Mouse (Mus musculus) small intestine, adult 2 months (tissue): ENCODE measurements around the gene Slc2a8. TPM values are rescaled to one million over a fixed set of nuclear protein-coding genes. Genes with fewer than 3 reads are reported as not detected.

ENCODE experiments used
- H3K27ac ChIP-seq: fragments of 200-500 bp; 2 replicates; pipeline ENCODE4 v1.5.1; 2012; ENCODE audit warnings: low read depth, low read length, control low read depth, inconsistent platforms; ENCODE audit not compliant: insufficient read depth
- H3K27me3 ChIP-seq: fragments of 200-500 bp; 2 replicates; pipeline ENCODE4 v1.6.1; 2012; ENCODE audit warnings: mild to moderate bottlenecking, moderate library complexity, low read length, inconsistent platforms; ENCODE audit not compliant: control insufficient read depth, insufficient read depth
- H3K36me3 ChIP-seq: fragments of 200-500 bp; 2 replicates; pipeline ENCODE4 v1.6.1; 2012; ENCODE audit warnings: mild to moderate bottlenecking, low read length, control low read depth, inconsistent platforms; ENCODE audit not compliant: control insufficient read depth, insufficient read depth
- H3K4me1 ChIP-seq: fragments of 200-500 bp; 2 replicates; pipeline ENCODE4 v1.6.1; 2012; ENCODE audit warnings: low read length, inconsistent platforms, mixed read lengths; ENCODE audit not compliant: control insufficient read depth, insufficient read depth, insufficient read length
- H3K4me3 ChIP-seq: fragments of 200-500 bp; 2 replicates; pipeline ENCODE4 v1.5.1; 2012; ENCODE audit warnings: low read depth, mild to moderate bottlenecking, control low read depth, inconsistent platforms, low read length, moderate library complexity
- CTCF ChIP-seq: fragments of 200-500 bp; IDR thresholded peaks from 2 replicates; pipeline ENCODE4 v1.5.1; 2012; ENCODE audit warnings: low read depth, mild to moderate bottlenecking, control low read depth, inconsistent platforms, low read length, moderate library complexity, mixed read lengths; ENCODE audit not compliant: insufficient replicate concordance, insufficient read length; ENCODE audit errors: extremely low read depth
- POLR2A ChIP-seq: fragments of 200-500 bp; IDR thresholded peaks from 2 replicates; pipeline ENCODE4 v1.6.1; 2012; ENCODE audit warnings: low read depth, mild to moderate bottlenecking, control low read depth, inconsistent platforms, low read length, moderate library complexity
- WGBS: fragments of 180-500 bp; shearing (Covaris S2); methylation state at CpG from one replicate; pipeline ENCODE4 v1.1.7; 2018; 5-methylcytosine and 5-hydroxymethylcytosine counted together
- polyA plus RNA-seq: library from polyadenylated mRNA; depleted of rRNA; stranded (reverse); fragments of >200 nt; gene quantifications from 2 replicates; pipeline ENCODE4 v1.2.3, GENCODE M21; 2012

Slc2a8 gene
- polyA plus RNA-seq, 1 experiment: 46.7 TPM

- Histone ChIP-seq H3K27ac (no peak overlapping the region), H3K4me1 (no peaks in the 10 kb centered on the region), H3K27me3 (no peaks in the 10 kb centered on the region), H3K4me3 (no peak overlapping the region), H3K36me3 (no peaks in the 10 kb centered on the region)
- TF ChIP-seq POLR2A: no peak
- no peak for TF ChIP-seq CTCF
- 90% methylated on average over 8 of the region's 8 CpGs for WGBS
Observed at GRCm38 (mm10) chr2:32974216-32974615, 7.7 kb downstream of the Slc2a8 start.

GRCm38 (mm10) chr2:32971235-32971634 lies 10.6 kb downstream of the Slc2a8 start:
- WGBS: 70% methylated on average over 9 of the region's 9 CpGs
- H3K4me3 ChIP-seq: no peak overlapping the region
- H3K27ac ChIP-seq: no peak overlapping the region
- H3K27me3 ChIP-seq: no peaks in the 10 kb centered on the region
- no peaks in the 10 kb centered on the region; the same call in 1 of the 2 replicates for H3K4me1 ChIP-seq
- no peaks in the 10 kb centered on the region for H3K36me3 ChIP-seq
- TF ChIP-seq CTCF: no peak

DNA sequence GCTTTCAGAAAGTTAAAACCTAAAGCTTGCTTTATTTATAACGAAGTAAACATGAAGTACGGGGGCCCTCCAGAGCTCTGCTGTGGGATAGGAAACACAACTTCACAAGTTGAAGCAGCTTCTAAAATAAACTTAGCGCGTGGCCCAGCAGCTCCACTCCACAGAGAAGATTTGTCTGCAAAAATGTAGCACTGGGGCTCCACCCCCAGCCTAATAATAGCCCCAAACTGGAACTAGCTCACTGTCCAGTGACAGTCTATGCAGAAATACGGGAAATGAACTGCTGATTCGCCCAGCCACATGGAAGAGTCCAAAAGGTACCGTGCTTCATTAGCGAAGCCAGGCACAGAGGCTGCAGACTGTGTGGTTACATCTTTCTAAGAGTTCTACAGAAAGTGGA lies 12.6 kb downstream of the Slc2a8 start:
- TF ChIP-seq CTCF (no peak), POLR2A (no peak)
- Histone ChIP-seq H3K36me3 (peaks cover 6% of the 10 kb centered on the region), H3K27me3 (no peaks in the 10 kb centered on the region), H3K4me3 (no peak overlapping the region), H3K4me1 (no peaks in the 10 kb centered on the region; the same call in 1 of the 2 replicates), H3K27ac (no peak overlapping the region)
- WGBS: 73% methylated on average over 8 of the region's 8 CpGs

- no peak for TF ChIP-seq POLR2A
- no peak for TF ChIP-seq CTCF
- peaks cover 18% of the 10 kb centered on the region for H3K36me3 ChIP-seq
- 76% methylated on average over 9 of the region's 9 CpGs for WGBS
- H3K27me3 ChIP-seq: no peaks in the 10 kb centered on the region
- no peak overlapping the region for H3K4me3 ChIP-seq
- no peaks in the 10 kb centered on the region; the same call in 1 of the 2 replicates for H3K4me1 ChIP-seq
- no peak overlapping the region for H3K27ac ChIP-seq
Observed at GRCm38 (mm10) chr2:32968024-32968614, 13.8 kb downstream of the Slc2a8 start.

DNA sequence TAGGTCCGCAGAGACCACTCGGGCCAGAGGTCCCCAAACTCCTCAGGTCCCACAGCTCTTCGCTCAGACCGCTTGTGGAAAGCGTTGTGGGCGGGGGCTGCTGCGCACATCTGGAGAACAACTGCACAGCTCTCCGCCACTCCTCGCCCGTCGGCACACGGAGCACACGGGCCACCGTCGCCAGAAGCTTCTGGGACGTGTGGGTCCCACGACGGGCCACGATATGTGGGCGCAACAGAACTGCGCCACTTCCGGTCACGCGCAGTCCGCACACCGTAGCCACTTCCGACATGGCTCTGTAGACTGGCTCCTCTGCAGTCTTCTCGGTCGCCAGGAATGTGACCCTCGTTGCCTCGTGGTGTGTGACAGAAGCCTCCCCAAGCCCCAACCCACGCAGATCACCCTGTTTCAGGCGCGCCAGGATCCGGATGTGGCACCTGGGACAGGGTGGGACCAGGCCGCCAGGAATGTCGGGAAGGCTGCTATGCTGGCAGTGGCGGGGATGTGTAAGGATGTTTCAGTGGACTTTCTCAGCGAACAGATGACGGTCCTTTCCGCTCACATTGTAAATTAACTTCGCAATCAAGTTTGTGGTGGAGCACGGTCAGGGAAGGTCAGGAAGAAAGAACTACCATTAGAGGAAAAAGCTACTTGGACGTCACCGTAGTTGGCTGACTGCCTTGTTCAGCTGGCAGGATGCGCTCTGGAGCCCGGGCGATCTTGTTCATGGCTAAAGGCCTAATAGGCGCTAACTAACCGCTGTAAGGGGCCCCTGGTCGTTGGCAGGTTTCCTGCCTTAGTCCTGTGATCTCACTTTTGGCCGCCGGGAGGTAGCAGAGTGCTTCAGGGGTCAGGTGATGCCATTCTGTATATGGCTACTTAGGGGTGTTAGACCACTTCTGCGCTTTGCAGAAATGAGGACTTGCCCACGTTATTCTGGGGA lies 14.9 kb downstream of the Slc2a8 start:
- peak; percentile 65; the same call in 1 of the 2 replicates for TF ChIP-seq CTCF
- peak; percentile 53; the same call in 1 of the 2 replicates for TF ChIP-seq POLR2A
- Histone ChIP-seq H3K27me3 (no peaks in the 10 kb centered on the region), H3K36me3 (peaks cover 26% of the 10 kb centered on the region), H3K27ac (peak overlapping the region; percentile 95), H3K4me1 (no peaks in the 10 kb centered on the region; the same call in 1 of the 2 replicates), H3K4me3 (peak overlapping the region; percentile 80)
- under 1% methylated on average over 55 of the region's 55 CpGs for WGBS

GRCm38 (mm10) chr2:32966184-32966688 lies 15.6 kb downstream of the Slc2a8 start:
- TF ChIP-seq POLR2A (no peak), CTCF (no peak)
- Histone ChIP-seq H3K36me3 (peaks cover 26% of the 10 kb centered on the region), H3K27me3 (no peaks in the 10 kb centered on the region), H3K4me3 (peak overlapping the region; percentile 80), H3K4me1 (no peaks in the 10 kb centered on the region; the same call in 1 of the 2 replicates), H3K27ac (peak overlapping the region; percentile 95)
- WGBS: 3% methylated on average over 13 of the region's 13 CpGs
